Mouse (Mus musculus) CH12.LX (cell line): ENCODE measurements around the gene Macrod2. TPM values are rescaled to one million over a fixed set of nuclear protein-coding genes. Genes with fewer than 3 reads are reported as not detected.

ENCODE experiments used
- DNase-seq: peaks from one replicate; pipeline ENCODE4 v3.0.0-alpha.2; 2013; ENCODE audit errors: extremely low read depth
- H3K27ac ChIP-seq: 2 replicates; pipeline ENCODE4 v1.5.1; 2012; ENCODE audit warnings: low read depth, mild to moderate bottlenecking, control low read depth, moderate library complexity; ENCODE audit not compliant: insufficient read depth
- H3K27me3 ChIP-seq: replicated peaks from 2 replicates; pipeline ENCODE3; 2012; ENCODE audit warnings: inconsistent platforms
- H3K36me3 ChIP-seq, 2 experiments: replicated peaks in 1 of 2; 2 replicates each; pipeline versions ENCODE3 to v1.6.1; 2012; ENCODE audit warnings: inconsistent platforms in 1 of 2, low read length in 1 of 2, mild to moderate bottlenecking in 1 of 2, mixed read lengths in 1 of 2, moderate library complexity in 1 of 2; ENCODE audit not compliant: control insufficient read depth in 1 of 2, insufficient read depth in 1 of 2
- H3K4me1 ChIP-seq, 2 experiments: 2 replicates each; pipeline ENCODE4 v1.6.1; 2012; ENCODE audit warnings: inconsistent platforms in 1 of 2, moderate library complexity in 1 of 2; ENCODE audit not compliant: insufficient read depth in 2 of 2, control insufficient read depth in 1 of 2
- H3K4me2 ChIP-seq: 2 replicates; pipeline ENCODE4 v1.6.1; 2012; ENCODE audit warnings: low read depth, mild to moderate bottlenecking, control low read depth; ENCODE audit not compliant: poor library complexity, insufficient read depth, severe bottlenecking
- H3K4me3 ChIP-seq, 3 experiments: fragments of 150-350 bp in 1 of 3; sonication (generic) in 1 of 3; replicated peaks in 1 of 3; 2 replicates each; pipeline versions ENCODE3 to v1.5.1; 2011 to 2012; ENCODE audit warnings: low read depth in 2 of 3, low read length in 2 of 3, mild to moderate bottlenecking in 2 of 3, moderate library complexity in 2 of 3, control low read depth in 1 of 3, improper control_type of control experiment in 1 of 3, inconsistent platforms in 1 of 3, mixed read lengths in 1 of 3; ENCODE audit not compliant: poor library complexity in 1 of 3
- H3K79me2 ChIP-seq: replicated peaks from 2 replicates; pipeline ENCODE4 v1.6.1; 2012; ENCODE audit warnings: mild to moderate bottlenecking, moderate library complexity; ENCODE audit not compliant: control insufficient read depth, poor library complexity, insufficient read depth, severe bottlenecking; ENCODE audit errors: extremely low read depth
- H3K9ac ChIP-seq: 2 replicates; pipeline ENCODE4 v1.6.1; 2012; ENCODE audit warnings: low read depth, mild to moderate bottlenecking, control low read depth, moderate library complexity; ENCODE audit not compliant: insufficient read depth
- H3K9me3 ChIP-seq: replicated peaks from 2 replicates; pipeline ENCODE3; 2012; ENCODE audit warnings: low read length, inconsistent platforms, mixed read lengths
- BHLHE40 ChIP-seq: IDR thresholded peaks from 2 replicates; pipeline ENCODE4 v1.6.1; 2011; ENCODE audit warnings: mild to moderate bottlenecking, low read depth, low read length, improper control_type of control experiment
- CHD1 ChIP-seq: IDR thresholded peaks from 2 replicates; pipeline ENCODE4 v1.6.1; 2012; ENCODE audit warnings: low read depth, low read length, improper control_type of control experiment, inconsistent platforms
- CTCF ChIP-seq, 2 experiments: IDR thresholded peaks in 1 of 2; conservative IDR thresholded peaks in 1 of 2; 2 replicates each; pipeline ENCODE4 v1.5.1; 2011 to 2012; ENCODE audit warnings: low read depth in 2 of 2, low read length in 2 of 2, improper control_type of control experiment in 1 of 2, inconsistent platforms in 1 of 2, mild to moderate bottlenecking in 1 of 2, moderate library complexity in 1 of 2
- E2F4 ChIP-seq: IDR thresholded peaks from 2 replicates; pipeline ENCODE4 v1.6.1; 2011; ENCODE audit warnings: low read depth, low read length, improper control_type of control experiment; ENCODE audit not compliant: insufficient replicate concordance
- ETS1 ChIP-seq: conservative IDR thresholded peaks from 2 replicates; pipeline ENCODE4 v1.6.1; 2012; ENCODE audit warnings: low read depth, mild to moderate bottlenecking, inconsistent platforms, low read length, improper control_type of control experiment, moderate library complexity
- GABPA ChIP-seq: IDR thresholded peaks from 2 replicates; pipeline ENCODE4 v1.6.1; 2012; ENCODE audit warnings: low read depth, low read length, improper control_type of control experiment, inconsistent platforms; ENCODE audit not compliant: insufficient replicate concordance
- HCFC1 ChIP-seq: IDR thresholded peaks from 2 replicates; pipeline ENCODE4 v1.6.1; 2012; ENCODE audit warnings: low read depth, mild to moderate bottlenecking, inconsistent platforms, low read length, improper control_type of control experiment
- IRF4 ChIP-seq: IDR thresholded peaks from 2 replicates; pipeline ENCODE4 v1.6.1; 2014; ENCODE audit warnings: low read depth, mild to moderate bottlenecking, inconsistent platforms, low read length, improper control_type of control experiment
- JUN ChIP-seq: IDR thresholded peaks from 2 replicates; pipeline ENCODE4 v1.6.1; 2011; ENCODE audit warnings: low read depth, mild to moderate bottlenecking, low read length, improper control_type of control experiment, moderate library complexity; ENCODE audit not compliant: insufficient read depth
- KAT2A ChIP-seq: IDR thresholded peaks from 2 replicates; pipeline ENCODE4 v1.6.1; 2012; ENCODE audit warnings: low read length, improper control_type of control experiment, inconsistent platforms; ENCODE audit not compliant: insufficient replicate concordance
- MAFK ChIP-seq: IDR thresholded peaks from 2 replicates; pipeline ENCODE4 v1.6.1; 2011; ENCODE audit warnings: low read length, improper control_type of control experiment; ENCODE audit not compliant: insufficient replicate concordance
- MAZ ChIP-seq: IDR thresholded peaks from 2 replicates; pipeline ENCODE4 v1.6.1; 2012; ENCODE audit warnings: low read depth, mild to moderate bottlenecking, inconsistent platforms, low read length, improper control_type of control experiment, moderate library complexity
- MEF2A ChIP-seq: IDR thresholded peaks from 2 replicates; pipeline ENCODE4 v1.6.1; 2014; ENCODE audit warnings: low read depth, mild to moderate bottlenecking, inconsistent platforms, low read length, improper control_type of control experiment, borderline replicate concordance
- NELFE ChIP-seq: IDR thresholded peaks from 2 replicates; pipeline ENCODE4 v1.6.1; 2011; ENCODE audit warnings: low read depth, low read length, improper control_type of control experiment
- NRF1 ChIP-seq: IDR thresholded peaks from 2 replicates; pipeline ENCODE4 v1.6.1; 2014; ENCODE audit warnings: low read depth, mild to moderate bottlenecking, inconsistent platforms, low read length, improper control_type of control experiment, moderate library complexity
- PAX5 ChIP-seq: IDR thresholded peaks from 2 replicates; pipeline ENCODE4 v1.6.1; 2012; ENCODE audit warnings: low read length, inconsistent platforms, mixed read lengths
- POLR2A ChIP-seq: IDR thresholded peaks from 2 replicates; pipeline ENCODE4 v1.6.1; 2011; ENCODE audit warnings: low read depth, mild to moderate bottlenecking, improper control_type of control experiment, low read length
- RAD21 ChIP-seq: IDR thresholded peaks from 2 replicates; pipeline ENCODE4 v1.6.1; 2011; ENCODE audit warnings: low read depth, mild to moderate bottlenecking, low read length, improper control_type of control experiment, moderate library complexity
- RCOR1 ChIP-seq: conservative IDR thresholded peaks from 2 replicates; pipeline ENCODE4 v1.6.1; 2012; ENCODE audit warnings: low read depth, mild to moderate bottlenecking, inconsistent platforms, low read length, improper control_type of control experiment
- SIN3A ChIP-seq: IDR thresholded peaks from 2 replicates; pipeline ENCODE4 v1.6.1; 2012; ENCODE audit warnings: low read length, improper control_type of control experiment, inconsistent platforms
- SMC3 ChIP-seq: IDR thresholded peaks from 2 replicates; pipeline ENCODE4 v1.6.1; 2011; ENCODE audit warnings: low read depth, low read length, improper control_type of control experiment
- TBP ChIP-seq: conservative IDR thresholded peaks from 2 replicates; pipeline ENCODE4 v1.6.1; 2011; ENCODE audit warnings: low read depth, low read length, improper control_type of control experiment
- USF1 ChIP-seq: IDR thresholded peaks from 2 replicates; pipeline ENCODE4 v1.6.1; 2014; ENCODE audit warnings: low read depth, mild to moderate bottlenecking, inconsistent platforms, low read length, improper control_type of control experiment
- USF2 ChIP-seq: conservative IDR thresholded peaks from 2 replicates; pipeline ENCODE4 v1.6.1; 2011; ENCODE audit warnings: low read depth, low read length, improper control_type of control experiment
- ZMIZ1 ChIP-seq: IDR thresholded peaks from 2 replicates; pipeline ENCODE4 v1.6.1; 2012; ENCODE audit warnings: low read depth, mild to moderate bottlenecking, inconsistent platforms, low read length, improper control_type of control experiment
- ZNF384 ChIP-seq: IDR thresholded peaks from 2 replicates; pipeline ENCODE4 v1.6.1; 2012; ENCODE audit warnings: low read depth, low read length, improper control_type of control experiment, inconsistent platforms
- dilution Hi-C: fragments of 300-500 bp; cut with MboI; formaldehyde crosslinking; loops from 2 replicates; pipeline ENCODE4 v1.14.3; 2020; ENCODE audit warnings: low sequenced_read_pairs; ENCODE audit not compliant: extremely low pct_unique_long_range_greater_than_20kb, extremely low pct_ligation_motif_present
- in situ Hi-C: fragments of 300-500 bp; cut with MboI; formaldehyde crosslinking; loops from 3 replicates; pipeline ENCODE4 v1.14.3; 2019; ENCODE audit warnings: low sequenced_read_pairs, low pct_ligation_motif_present, low pct_unique_long_range_greater_than_20kb, mixed read lengths
- polyA plus RNA-seq: library from polyadenylated mRNA; unstranded; fragments of >175 nt; gene quantifications from 2 replicates; pipeline ENCODE4 v1.2.1, GENCODE M21; 2012; ENCODE audit warnings: low read depth; ENCODE audit not compliant: insufficient read length
- total RNA-seq, 2 experiments: library from RNA; depleted of rRNA; stranded (reverse); fragments of 300-350 nt in 1 of 2; fragments of >200 nt in 1 of 2; gene quantifications; 2 replicates each; pipeline ENCODE4 v1.2.3; 2012 to 2014

Gene Macrod2
- total and polyA plus RNA-seq, 3 experiments = not detected

DNA sequence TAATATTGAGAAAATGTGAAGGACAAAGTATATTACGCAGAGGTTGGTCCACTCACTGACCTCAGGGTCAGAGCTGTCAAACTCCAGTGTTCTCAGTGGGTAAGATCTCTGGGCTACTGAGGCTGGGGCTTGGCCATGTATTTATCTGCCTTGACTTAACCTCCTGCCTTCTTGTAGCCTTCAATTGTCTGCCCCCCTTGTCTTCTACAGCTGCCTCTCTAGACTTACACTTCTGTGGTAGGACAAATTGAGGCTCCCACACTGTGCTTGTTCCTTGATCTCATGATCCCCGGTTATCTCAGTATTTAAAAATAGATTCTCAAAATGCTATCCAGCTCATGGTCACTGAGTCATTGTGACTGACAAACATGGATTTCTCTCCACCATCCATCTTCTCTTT lies 53.5 kb downstream of the Macrod2 start:
- Histone ChIP-seq H3K79me2 (no peaks in the 10 kb centered on the region), H3K4me2 (no peak overlapping the region), H3K4me1 (peaks cover 2 to 11% of the 10 kb centered on the region in 2 experiments; a peak in 3 of 4 replicates), H3K9me3 (no peaks in the 10 kb centered on the region), H3K9ac (no peak overlapping the region), H3K27me3 (no peaks in the 10 kb centered on the region), H3K4me3 (no peak overlapping the region), H3K36me3 (no peaks in the 10 kb centered on the region), H3K27ac (no peak overlapping the region)
- TF ChIP-seq IRF4 = no peak
- TF ChIP-seq CTCF (conservative IDR thresholded peaks at IDR 0.05 in 1 of 2, IDR thresholded peaks at IDR 0.05 in 1 of 2; ENCODE audit: low read depth in 2 of 2, low read length in 2 of 2) = no peak
- TF ChIP-seq MEF2A = no peak
- TF ChIP-seq USF2 = no peak
- no peak for TF ChIP-seq SIN3A
- TF ChIP-seq RCOR1 = no peak
- no peak for TF ChIP-seq USF1
- TF ChIP-seq SMC3 = no peak
- no peak for TF ChIP-seq MAFK
- no peak for TF ChIP-seq BHLHE40
- TF ChIP-seq HCFC1 = no peak
- TF ChIP-seq KAT2A = no peak
- TF ChIP-seq JUN = no peak
- TF ChIP-seq NRF1 = no peak
- TF ChIP-seq CHD1 = no peak
- TF ChIP-seq ETS1 = no peak
- TF ChIP-seq TBP = no peak
- no peak for DNase-seq
- dilution Hi-C loops (no loop called here), in situ Hi-C loops (no loop called here)

DNA sequence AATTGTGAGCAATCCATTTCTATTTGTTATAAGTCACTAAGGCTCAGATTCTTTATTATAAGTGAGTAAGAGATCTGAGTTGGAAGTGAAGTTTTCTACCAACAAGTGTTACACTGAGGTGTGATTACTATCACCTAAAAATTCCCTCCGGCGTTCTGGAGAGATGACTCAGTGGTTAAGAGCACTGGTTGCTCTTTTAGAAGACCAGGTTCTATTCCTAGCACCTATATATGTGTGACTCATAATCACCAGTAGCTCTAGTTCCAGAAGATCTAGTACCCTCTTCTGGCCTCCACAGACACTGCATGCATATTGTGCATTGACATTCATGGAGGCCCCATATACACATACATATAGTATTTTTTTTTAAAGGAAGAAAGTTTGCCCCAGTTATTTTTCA lies 80.7 kb downstream of the Macrod2 start:
- H3K27ac ChIP-seq = no peak overlapping the region
- H3K9me3 ChIP-seq = no peaks in the 10 kb centered on the region
- in situ Hi-C loops (no loop called here), dilution Hi-C loops (no loop called here)
- DNase-seq = no peak
- TF ChIP-seq GABPA = no peak
- no peak for TF ChIP-seq TBP
- peak; percentile 23 for TF ChIP-seq RAD21
- no peak for TF ChIP-seq HCFC1
- TF ChIP-seq RCOR1 = no peak
- no peak for TF ChIP-seq CHD1
- no peak for TF ChIP-seq NELFE
- TF ChIP-seq ZNF384 = no peak
- TF ChIP-seq MAZ = no peak
- no peak for TF ChIP-seq PAX5
- TF ChIP-seq ZMIZ1 = no peak
- TF ChIP-seq CTCF (conservative IDR thresholded peaks at IDR 0.05 in 1 of 2, IDR thresholded peaks at IDR 0.05 in 1 of 2; ENCODE audit: low read depth in 2 of 2, low read length in 2 of 2) = peak in 1 of 2 experiments; percentile 24; a peak in 1 of 4 replicates
- no peak for TF ChIP-seq POLR2A
- no peak for TF ChIP-seq E2F4
- no peak for TF ChIP-seq SMC3
- no peaks in the 10 kb centered on the region for H3K4me1 ChIP-seq
- H3K27me3 ChIP-seq = no peaks in the 10 kb centered on the region
- no peak overlapping the region for H3K4me3 ChIP-seq
- H3K9ac ChIP-seq = no peak overlapping the region
- H3K79me2 ChIP-seq = no peaks in the 10 kb centered on the region
- H3K36me3 ChIP-seq = no peaks in the 10 kb centered on the region
- H3K4me2 ChIP-seq = no peak overlapping the region
